Comparison of ENCODE assay signal across 14 mouse cellular contexts in genomic region chr7:136395838-136396237, GRCm38 (mm10).
DNase-seq lines count a peak whose midpoint lies in the region; TF ChIP-seq lines count a peak whose summit lies in the region.
"Had no signal": no experiment of that assay in that cellular context is flagged by ENCODE, and none has a peak within 500 bp of the region (broad histone marks: within the 10 kb centered on the region; RNA-seq: fewer than 3 reads in every experiment).

No protein-coding gene starts in this region.

- H3K9ac ChIP-seq in heart, adult 2 months (ENCODE audit: low read depth, low read length), result no peak overlapping the region
- H3K9ac ChIP-seq: embryonic facial prominence, embryonic 15.5 days; liver, embryonic 14.5 days; neural tube, embryonic 15.5 days had no signal

- H3K36me3 ChIP-seq in heart, adult 2 months (ENCODE audit: control insufficient read depth, insufficient read depth, low read length), result no peaks in the 10 kb centered on the region
- H3K36me3 ChIP-seq: embryonic facial prominence, embryonic 15.5 days; neural tube, embryonic 15.5 days had no signal

- H3K4me3 ChIP-seq in heart, adult 2 months, result no peak overlapping the region
- H3K4me3 ChIP-seq: embryonic facial prominence, embryonic 15.5 days; neural tube, embryonic 15.5 days had no signal

- H3K27ac ChIP-seq in heart, adult 2 months, result no peak overlapping the region
- H3K27ac ChIP-seq: embryonic facial prominence, embryonic 15.5 days; liver, embryonic 14.5 days; macrophage; neural tube, embryonic 15.5 days had no signal

- WGBS in heart, adult 2 months, result 54% methylated on average over 2 of the region's 2 CpGs

- DNase-seq in cerebellum, postnatal 10 days, result peak; percentile 31 to 65
- no peak for DNase-seq in cerebellum, adult 8-10 months
- DNase-seq in heart, adult 2 months, result no peak
- DNase-seq in heart, adult 9 months (ENCODE audit: low spot score in 2 of 2), result no peak
- peak; percentile 33 for DNase-seq in layer of hippocampus, adult 9-11 months
- no peak for DNase-seq in layer of hippocampus, adult 18-20 months (ENCODE audit: low spot score in 2 of 2)
- peak; percentile 23 for DNase-seq in right cerebral cortex, postnatal 4 days
- no peak for DNase-seq in right cerebral cortex, postnatal 25 days
- DNase-seq: cerebellum, postnatal 36 days; right cerebral cortex, adult 18-20 months had no signal

- TF ChIP-seq EP300 in heart, adult 2 months (IDR thresholded peaks at IDR 0.05; ENCODE audit: insufficient read depth, low read depth, low read length), result no peak

- H3K4me1 ChIP-seq in heart, adult 2 months (ENCODE audit: control insufficient read depth, insufficient read depth, low read length), result no peaks in the 10 kb centered on the region
- H3K4me1 ChIP-seq: embryonic facial prominence, embryonic 15.5 days; neural tube, embryonic 15.5 days had no signal

- TF ChIP-seq POLR2A in heart, adult 2 months (IDR thresholded peaks at IDR 0.05; ENCODE audit: insufficient read depth, low read depth, low read length), result no peak

- 0 out of 2 replicates have a peak, but pooled peaks have one; percentile 8 for TF ChIP-seq CTCF in heart, adult 2 months (IDR thresholded peaks at IDR 0.05)

- intact Hi-C loops in heart, adult 2 months (cut with DNase I), result no loop called here

- H3K79me2 ChIP-seq in heart, adult 2 months (replicated peaks; ENCODE audit: control insufficient read depth, insufficient read depth, low read length), result no peaks in the 10 kb centered on the region

- H3K27me3 ChIP-seq in heart, adult 2 months (ENCODE audit: control insufficient read depth, insufficient read depth, low read length), result no peaks in the 10 kb centered on the region
- H3K27me3 ChIP-seq: embryonic facial prominence, embryonic 15.5 days; neural tube, embryonic 15.5 days had no signal

Comparison
In these comparisons a context has a peak if more than half of its experiments do, and no peak if none do; other contexts are left out.
1. DNase-seq: peak in cerebellum, postnatal 10 days (2 of 2), layer of hippocampus, adult 9-11 months (single experiment) and right cerebral cortex, postnatal 4 days (single experiment); none in cerebellum, adult 8-10 months (single experiment), heart, adult 2 months (0 of 2), heart, adult 9 months (0 of 2), layer of hippocampus, adult 18-20 months (0 of 2) and right cerebral cortex, postnatal 25 days (single experiment).